Mouse (Mus musculus) right cerebral cortex, postnatal 14 days (tissue): ENCODE data around the gene Muc5ac.
"Not testable (repeated sequence)": the region's sequence is repeated elsewhere in the genome, so short reads cannot be mapped to it uniquely, and the experiment has no call there.

Source experiments
- DNase-seq: peaks from one replicate; pipeline ENCODE4 v3.0.0; 2022

Muc5ac gene

DNA sequence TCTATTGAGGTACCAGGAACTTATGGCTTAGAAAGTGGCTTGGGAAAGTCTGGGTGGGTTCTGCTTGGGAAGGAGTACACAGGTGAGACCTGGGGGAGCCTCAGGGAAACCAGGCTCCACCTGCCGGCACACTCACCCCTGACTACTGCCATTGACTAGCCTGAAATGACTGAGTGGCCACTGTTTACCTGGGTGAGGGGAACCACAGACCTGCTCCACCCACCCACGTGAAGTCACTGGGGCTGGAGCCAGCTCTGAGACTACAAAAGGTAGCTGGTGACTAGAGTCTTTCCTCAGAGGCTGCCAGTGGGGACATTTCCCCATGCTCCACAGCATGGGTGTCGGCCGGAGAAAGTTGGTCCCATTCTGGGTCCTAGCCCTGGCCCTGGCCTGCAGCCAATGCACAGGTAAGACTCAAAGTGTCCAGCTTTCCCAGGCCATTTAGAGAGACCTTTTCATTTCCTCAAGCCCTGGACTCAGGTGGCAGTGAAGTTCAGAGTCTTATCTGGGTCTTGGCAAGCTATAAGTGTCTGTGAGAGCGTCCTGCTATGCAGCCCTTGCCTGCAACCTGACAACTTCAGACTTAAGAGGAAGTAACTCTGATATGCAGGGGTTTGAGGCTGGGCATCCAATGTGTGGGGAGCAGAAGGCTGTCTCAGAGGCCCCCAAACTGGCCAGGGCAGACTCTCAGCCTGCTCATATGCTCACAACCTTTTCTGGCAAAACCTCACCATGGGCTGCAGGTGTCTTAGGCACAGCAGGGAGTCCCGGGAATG is at the start of gene Muc5ac:
TSS of gene Muc5ac (plus strand) at position 296 of the 776 bp plus-strand sequence.
- DNase-seq = no peak

DNA sequence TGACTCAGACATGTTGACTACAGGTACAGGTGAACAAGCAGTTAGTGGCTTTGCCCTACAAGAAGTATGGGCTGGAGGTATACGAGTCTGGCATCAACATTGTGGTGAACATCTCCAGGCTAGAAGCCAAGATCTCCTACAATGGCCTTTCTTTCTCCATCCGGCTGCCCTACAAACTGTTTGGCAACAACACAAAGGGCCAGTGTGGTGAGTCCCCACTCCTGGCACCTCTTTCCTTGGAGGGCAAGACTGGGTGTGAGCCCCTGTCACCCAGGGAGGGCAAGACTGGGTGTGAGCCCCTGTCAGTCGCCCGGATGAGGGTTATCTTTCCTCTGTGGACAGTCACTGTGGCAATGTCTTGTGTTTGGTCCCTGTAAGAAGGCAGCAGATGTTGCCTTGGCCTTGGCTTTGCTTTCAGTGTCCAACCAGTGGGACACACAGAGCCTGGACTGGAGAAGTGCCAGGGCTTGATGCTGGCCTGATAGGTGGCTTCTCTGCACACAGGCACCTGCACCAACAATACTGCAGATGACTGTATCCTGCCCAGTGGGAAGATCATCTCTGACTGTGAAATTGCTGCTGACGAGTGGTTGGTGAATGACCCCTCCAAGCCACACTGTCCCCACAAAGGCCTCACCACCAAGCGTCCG is 41.2 kb upstream of the Muc5ac start:
- DNase-seq = no peak

DNA sequence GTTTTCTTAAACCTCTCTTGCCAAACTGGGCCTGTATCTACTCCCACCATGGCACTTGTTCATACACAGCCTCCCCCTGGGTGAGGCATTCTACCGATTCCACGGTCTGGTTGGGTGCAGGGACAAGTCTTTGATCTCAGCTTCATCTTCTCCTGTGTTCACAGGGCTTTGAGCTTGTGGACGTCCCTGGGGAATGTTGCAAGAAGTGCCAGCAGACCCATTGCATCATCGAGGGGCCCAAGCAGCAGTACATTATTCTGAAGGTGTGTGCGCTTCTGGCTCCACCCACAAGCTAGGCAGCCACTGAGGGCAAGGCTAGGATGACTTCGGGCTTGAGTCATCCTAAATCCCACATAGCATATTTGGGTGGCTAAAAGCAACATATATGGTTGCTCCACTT is 36.3 kb upstream of the Muc5ac start:
- DNase-seq = no peak

DNA sequence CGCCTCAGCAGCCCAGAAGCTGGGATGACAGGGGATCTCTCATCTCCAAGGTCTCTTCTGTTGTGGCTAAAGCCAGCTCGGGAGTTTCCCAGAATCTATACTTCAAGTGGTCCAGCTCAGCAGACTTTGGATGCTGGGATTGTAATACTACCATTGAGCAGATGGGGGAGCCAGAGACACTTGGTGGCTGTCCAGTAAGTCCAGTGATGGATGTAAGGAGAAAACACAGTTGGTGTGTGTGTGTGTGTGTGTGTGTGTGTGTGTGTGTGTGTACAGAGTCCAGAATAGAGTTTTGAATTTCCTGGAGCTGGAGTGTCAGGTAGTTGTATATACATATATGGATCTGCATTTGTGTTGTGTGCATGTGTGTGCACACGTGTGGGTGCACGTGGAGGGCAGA is 32.9 kb upstream of the Muc5ac start:
- DNase-seq = peak; percentile 71

DNA sequence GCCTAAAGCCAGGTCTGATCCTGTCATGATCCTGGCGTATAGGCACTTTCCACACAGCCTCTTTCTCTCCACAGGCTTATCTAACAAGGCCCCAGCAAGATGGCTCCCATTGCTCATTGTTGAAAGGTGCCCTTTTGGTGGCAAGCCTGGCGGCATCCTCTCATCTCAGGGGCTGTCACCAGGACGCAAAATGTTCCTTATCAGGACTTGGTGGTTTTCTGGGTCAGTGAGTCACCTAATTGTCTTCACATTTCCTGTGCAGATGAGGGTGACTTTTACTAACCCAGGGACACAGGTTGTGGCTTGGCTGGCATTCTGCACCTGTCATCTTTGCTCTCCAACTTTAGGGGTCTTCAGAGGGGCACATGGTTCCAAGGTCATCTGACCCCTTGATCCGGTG is 30.5 kb upstream of the Muc5ac start:
- no peak for DNase-seq

DNA sequence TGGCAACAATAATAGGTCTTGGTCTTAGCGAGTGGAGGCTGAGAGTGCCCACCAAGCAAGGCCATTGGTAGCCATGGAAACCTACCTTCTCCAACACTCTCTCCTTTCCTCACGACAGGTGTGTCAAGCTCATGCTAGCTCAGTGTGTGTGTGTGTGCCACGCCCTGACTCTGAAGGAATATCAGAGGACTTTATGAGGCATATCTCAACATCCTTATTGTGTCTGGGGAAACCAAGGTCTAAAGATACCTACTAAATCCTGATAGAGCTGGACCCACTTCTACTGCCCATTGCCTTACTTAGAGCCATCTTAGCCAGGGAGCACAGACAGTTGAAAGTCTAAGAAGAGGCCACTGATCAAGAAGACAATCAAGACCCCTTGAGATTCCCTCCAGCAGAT is 18.3 kb upstream of the Muc5ac start:
- no peak for DNase-seq

DNA sequence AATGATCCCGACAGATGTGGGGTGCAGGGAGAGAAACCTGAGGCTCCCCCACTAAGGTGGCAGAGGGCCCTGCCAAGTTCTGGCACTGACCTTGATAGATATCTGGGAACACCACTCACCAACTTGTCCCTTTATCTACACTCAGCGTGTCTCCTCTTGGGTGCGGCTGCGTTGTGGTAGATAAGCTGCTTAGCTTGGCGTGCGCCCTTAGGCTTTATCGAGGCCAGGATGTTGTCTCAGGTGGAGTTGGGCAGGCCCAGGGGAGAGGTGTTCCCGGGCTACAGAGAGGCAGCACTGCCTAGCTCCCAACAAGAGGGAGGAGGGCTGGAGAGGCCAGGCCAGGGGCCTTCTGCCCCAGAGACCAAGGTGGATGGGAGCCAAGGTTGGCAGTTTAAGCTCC is 17.8 kb upstream of the Muc5ac start:
- DNase-seq = no peak

DNA sequence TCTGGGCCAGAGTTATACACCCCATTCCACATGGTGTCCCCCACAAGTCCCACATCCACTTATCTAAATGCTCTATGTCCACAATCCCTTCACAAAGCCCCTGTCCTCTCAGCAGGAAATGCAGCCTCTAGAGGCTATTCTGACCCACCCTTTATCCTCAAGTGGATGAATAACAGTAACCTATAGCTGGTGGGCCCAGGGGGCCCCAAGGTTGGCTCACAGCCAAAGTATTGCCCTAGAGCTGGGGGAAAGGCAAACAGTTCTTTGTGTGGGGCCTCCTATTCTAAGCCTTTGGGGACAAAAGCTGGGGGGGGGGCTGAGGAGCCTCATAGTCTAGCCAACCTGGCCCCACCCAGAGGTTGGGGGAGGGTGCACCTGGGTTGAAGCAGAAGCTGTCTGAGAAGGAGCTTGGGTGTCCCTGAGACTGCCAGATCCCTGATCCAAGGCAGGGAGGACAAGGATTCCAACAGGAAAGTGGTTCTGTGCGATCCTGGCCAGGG is 16.7 kb upstream of the Muc5ac start:
- no peak for DNase-seq

DNA sequence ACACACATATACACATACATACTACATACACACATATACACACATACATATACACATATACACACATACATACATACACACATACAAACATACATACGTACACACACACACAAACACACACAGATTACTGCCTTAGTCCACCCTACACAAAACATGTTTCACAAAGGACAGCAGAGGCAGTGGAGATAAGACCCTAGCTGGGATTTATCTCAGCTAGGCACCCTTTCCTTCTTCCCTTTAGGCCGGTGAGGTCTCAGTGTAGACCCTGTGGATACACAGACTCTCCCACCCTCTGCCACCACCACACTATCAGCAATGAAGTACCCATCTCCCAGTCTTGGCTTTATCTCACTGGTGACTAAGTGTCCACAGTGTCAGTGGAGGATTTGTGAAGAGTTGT is 13.9 kb upstream of the Muc5ac start:
- DNase-seq = no peak

DNA sequence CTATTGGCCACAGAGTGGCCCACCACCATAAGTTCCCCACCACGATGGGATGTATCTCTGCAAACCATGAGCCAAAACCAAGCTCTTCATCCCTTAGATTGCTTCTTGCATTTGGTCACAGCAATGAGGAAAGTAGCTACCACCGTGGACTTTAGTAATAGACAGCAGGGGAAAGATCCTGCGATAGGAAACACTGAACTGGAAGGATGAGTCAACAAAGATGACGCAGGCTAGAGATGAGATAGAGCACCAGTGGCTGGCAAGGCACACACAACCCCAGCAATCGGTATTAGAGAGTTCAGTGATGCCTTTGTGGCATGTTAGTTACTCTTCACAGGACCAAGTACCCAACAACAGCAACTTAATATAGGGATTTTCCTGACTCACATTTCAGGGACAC is 12.6 kb upstream of the Muc5ac start:
- DNase-seq = no peak

DNA sequence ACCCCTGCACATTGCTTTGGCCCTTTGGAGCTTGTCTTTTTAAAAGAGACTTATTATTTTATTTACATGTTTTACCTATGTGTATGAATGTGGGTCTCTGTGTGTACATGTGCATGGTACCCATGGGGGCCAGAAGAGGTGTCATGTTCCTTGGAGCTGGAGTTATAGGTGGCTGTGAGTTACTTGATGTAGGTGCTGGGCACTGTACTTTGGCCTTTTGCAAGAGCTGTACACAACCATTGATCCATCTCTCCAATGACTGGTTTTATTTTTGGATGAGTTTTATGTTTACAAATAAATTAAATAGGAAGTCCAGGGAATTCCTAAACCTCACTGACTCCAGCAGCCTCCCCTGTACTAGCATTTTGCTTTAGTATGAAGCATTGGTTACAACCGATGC is 5.5 kb downstream of the Muc5ac start:
- no peak for DNase-seq

DNA sequence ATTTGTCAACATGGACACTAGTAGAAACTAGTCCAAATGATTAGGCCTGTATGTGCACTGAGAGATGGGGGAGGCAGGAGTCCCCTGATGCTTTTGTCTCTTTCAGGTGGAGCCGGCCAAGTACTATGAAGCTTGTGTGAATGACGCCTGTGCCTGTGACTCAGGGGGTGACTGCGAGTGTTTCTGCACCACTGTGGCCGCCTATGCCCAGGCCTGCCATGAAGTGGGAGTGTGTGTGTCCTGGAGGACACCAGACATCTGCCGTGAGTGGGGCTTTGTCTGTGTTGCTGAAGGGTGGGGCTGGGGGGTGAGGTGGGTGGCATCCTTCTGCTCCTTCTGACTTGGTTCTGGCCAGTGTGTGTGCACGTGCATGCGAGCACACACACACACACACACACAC is 14.4 kb downstream of the Muc5ac start:
- no peak for DNase-seq

DNA sequence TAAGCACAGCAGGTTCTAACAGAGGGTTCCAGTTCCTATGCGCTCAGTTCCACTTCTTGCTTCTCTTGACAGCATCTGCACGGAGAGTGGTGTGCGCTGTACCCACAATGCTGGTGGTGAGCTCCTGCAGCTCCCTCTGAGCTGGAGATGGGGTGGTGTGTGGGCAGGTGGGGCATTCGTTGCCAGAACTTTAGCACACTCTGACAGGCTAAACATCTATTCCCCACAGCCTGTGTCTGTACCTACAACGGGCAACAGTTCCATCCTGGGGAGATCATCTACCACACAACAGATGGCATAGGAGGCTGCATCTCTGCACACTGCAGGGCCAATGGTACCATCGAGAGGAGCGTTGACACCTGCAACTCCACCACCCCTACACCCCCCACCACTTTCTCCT is 16.6 kb downstream of the Muc5ac start:
- DNase-seq = peak; percentile 25

DNA sequence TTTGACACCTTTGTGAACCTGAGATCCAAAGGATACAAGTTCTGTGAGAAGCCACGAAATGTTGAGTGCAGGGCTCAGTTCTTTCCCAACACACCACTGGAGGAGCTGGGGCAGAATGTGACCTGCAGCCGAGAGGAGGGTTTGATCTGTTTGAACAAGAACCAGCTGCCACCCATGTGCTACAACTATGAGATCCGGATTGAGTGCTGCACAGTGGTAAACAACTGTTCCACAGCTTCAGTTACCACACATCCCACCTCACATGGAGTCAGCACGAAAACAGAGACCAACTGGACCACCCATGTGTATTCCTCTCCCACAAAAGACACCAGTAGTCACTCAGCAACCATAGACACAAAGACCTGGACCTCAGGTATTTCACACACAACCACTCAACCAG is 19.1 kb downstream of the Muc5ac start:
- not testable (repeated sequence) for DNase-seq

DNA sequence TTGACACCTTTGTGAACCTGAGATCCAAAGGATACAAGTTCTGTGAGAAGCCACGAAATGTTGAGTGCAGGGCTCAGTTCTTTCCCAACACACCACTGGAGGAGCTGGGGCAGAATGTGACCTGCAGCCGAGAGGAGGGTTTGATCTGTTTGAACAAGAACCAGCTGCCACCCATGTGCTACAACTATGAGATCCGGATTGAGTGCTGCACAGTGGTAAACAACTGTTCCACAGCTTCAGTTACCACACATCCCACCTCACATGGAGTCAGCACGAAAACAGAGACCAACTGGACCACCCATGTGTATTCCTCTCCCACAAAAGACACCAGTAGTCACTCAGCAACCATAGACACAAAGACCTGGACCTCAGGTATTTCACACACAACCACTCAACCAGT is 21.2 kb downstream of the Muc5ac start:
- DNase-seq = not testable (repeated sequence)

DNA sequence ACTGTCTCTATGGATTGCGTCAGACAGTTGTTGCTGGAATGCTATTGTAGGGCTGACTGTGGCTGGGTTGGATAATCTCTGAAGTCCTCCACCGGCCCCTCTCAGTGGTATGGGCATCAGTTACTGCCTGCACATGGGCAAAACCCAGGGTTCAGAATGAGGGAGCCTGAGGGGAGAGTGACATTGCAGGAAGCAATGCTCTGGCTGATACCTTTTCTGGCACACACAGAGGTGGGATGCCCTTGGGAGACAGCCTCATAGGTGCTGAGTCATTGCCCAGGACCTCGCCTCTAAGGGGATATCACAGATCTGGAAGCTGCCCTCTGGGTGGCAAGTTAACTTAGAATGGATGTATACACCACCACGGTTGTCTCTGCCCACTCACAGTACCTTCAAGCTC is 24.5 kb downstream of the Muc5ac start:
- DNase-seq = no peak

DNA sequence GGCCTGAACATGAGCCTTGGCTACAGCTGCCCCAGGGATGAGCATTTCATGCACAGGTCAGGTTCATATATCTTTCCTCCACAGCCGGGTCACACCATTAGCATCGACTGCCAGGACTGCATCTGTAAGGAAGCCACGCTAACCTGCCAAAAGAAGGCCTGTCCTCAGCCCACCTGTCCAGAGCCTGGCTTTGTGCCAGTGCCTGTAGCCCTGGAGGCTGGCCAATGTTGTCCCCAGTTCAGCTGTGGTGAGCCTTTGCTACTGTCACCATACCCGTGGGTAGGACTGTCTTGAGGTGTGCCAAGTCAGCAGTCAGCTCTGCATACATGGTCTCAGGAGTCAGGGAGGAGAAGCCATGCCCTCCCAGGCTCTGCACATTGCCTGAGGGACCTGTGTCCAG is 26.6 kb downstream of the Muc5ac start:
- DNase-seq = no peak

DNA sequence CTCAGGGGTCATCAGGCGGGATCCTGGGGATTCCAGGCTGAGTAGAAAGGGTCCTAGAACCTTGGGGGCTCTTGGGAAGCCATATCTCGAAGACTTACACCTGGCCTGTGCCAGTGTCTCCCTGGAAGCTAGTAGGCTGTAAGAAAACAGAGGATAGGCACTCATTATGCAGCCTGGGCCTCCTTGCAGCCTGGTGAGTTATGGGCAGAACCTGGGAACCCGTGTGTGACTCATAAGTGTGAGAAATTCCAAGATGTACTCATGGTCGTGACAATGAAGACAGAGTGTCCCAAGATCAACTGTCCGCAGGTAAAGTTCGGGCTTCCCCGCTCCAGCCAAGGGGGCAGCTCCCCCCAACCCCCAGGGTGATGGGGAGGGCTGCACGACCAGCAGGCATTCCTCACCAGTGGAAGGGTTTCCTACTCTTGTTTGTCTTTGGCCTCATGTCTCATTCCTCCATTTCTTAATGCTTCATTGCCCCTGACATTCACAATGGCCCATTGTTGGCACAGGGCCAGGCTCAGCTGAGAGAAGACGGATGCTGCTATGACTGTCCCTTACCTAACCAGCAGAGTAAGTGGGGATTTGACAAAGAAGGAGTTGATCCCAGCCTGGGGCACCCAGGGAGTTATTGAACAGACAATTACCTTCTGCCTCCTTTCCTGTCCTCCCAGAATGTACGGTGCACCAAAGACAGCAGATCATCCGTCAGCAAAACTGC is 28.7 kb downstream of the Muc5ac start:
- no peak for DNase-seq

DNA sequence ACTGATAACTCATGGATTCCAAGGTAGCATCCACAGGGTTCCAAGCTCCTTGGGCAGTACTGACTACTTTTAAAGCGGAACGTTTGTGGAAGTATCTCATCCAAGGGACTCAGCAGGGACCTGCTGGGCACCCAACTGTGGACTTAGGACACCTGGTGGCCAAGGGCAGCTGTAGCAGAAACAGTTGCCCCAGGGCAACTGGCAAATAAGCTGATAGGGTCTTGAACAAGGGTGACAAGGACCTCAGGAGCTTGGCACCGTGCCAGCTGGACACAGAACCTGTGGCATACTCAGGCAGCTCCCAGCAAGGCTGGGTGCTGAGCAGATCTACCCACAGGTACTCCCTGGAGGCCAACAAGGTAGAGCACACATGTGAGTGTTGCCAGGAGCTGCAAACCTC is 29.5 kb downstream of the Muc5ac start:
- no peak for DNase-seq

DNA sequence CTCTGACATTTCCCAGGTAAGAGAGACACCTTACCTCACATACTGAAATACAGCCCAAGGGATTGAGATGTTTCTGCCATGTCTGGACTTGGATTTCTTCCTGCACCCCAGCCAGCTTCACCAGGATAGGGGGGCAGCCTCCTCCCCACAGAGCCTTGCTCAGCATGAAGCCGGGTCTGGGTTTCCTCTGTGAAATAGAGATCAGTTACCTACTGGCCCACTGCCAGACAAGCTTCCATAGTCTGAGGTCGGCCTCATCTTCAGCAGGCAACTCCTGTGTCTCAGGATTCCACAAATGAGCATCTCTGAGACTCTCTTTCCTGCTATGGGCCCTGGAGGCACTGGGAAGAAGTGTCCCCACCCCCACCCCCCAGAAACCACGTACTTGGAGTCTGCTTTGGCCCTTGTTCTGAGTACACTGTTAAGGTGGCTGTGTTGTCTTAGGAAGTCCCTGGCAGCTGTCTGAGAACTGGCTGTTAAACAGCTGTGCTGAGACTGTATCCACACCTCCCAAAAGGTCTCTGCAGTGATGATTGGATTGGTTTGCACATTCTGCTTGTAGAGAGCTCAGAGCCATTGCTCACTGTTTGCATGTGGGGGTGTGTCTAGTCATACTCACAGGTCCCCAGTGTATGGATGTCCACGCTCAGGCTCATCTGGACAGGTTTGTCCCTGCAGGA is 34.0 kb downstream of the Muc5ac start:
- no peak for DNase-seq

DNA sequence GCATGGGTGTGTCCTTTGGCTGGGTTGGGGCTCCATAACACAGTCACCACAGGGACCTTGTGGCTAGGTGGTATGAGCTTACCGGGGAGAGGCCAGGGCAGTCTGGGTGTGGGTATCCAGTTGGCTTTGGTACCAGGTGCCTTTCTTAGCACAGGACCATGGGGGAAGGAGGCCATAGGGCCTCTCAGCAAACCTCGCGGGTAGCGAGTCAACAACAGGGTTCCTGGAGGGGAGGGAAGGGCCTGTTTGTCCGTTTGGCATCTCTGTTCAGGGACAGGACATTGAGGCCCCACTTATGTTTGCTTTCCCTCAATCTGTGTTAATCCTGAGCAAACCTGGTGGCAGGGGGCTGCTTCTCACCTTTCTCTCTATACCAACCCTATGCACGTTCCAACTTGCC is 34.9 kb downstream of the Muc5ac start:
- no peak for DNase-seq

DNA sequence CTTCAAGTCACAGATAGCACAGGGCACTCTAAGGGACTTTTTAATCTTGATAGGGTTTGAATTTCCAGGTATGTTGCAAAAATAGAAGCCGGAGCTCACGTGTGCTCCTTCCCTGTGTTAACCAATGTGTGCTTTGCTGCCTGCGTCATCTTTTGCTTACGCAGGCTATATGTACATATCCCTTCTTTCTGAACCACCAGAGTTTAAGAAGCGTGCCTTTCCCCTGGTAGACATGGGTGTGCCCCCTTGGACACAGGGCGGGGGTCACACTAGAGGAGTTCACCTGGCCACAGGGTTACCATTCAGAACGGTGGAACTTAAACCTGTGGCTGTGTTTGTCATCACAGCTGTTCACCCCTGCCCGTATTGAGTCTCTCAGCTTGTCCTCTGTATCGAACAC is 35.6 kb downstream of the Muc5ac start:
- no peak for DNase-seq

DNA sequence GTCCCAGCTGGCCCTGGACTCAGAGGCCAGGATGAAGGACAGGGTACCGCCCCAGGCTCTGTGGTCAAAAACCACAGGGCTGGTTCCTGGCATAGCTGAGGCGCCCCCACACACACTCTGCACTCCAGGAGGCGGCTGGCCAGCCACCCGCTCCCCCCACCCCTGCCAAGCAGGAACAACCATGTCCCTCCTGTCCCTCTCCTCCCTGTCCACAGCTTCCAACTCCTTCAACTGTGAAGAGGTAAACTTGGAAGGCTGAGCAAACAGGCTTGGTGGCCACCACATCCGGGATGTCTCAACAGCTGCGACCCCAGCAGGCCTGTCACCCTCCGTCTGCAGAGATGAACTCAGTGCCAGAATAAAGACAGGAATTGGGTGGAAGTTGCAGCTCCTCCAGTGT is 47.2 kb downstream of the Muc5ac start:
- DNase-seq = no peak
